Mouse (Mus musculus) forebrain, postnatal 0 days (tissue): Measurements from ENCODE around the gene Nudt3. TPM values are rescaled to one million over a fixed set of nuclear protein-coding genes. Genes with fewer than 3 reads are reported as not detected.
A peak's percentile ranks its signal among the peaks of the same experiment; 100 is the strongest.

ENCODE experiments used
- ATAC-seq: fragments of 200-750 bp; cut with Nextera tagmentation; 2 replicates; pipeline ENCODE4 v1.8.0; 2017; ENCODE audit warnings: mild to moderate bottlenecking, moderate library complexity
- DNase-seq: peaks from one replicate; pipeline ENCODE4 v3.0.0-alpha.2; 2015
- H3K27ac ChIP-seq: fragments of 300-500 bp; sonication (generic); 2 replicates; pipeline ENCODE4 v1.5.1; 2014; ENCODE audit warnings: low read depth, mild to moderate bottlenecking, antibody characterized with exemption, low read length, moderate library complexity, mixed read lengths
- H3K27me3 ChIP-seq: fragments of 300-500 bp; sonication (generic); 2 replicates; pipeline ENCODE4 v1.6.1; 2014; ENCODE audit warnings: mild to moderate bottlenecking, low read length, mixed read lengths; ENCODE audit not compliant: insufficient read depth
- H3K36me3 ChIP-seq: fragments of 300-500 bp; sonication (generic); 2 replicates; pipeline ENCODE4 v1.6.1; 2014; ENCODE audit warnings: mild to moderate bottlenecking, moderate library complexity; ENCODE audit not compliant: insufficient read depth
- H3K4me1 ChIP-seq: fragments of 300-500 bp; sonication (generic); 2 replicates; pipeline ENCODE4 v1.6.1; 2014; ENCODE audit warnings: antibody characterized with exemption; ENCODE audit not compliant: insufficient read depth
- H3K4me2 ChIP-seq: fragments of 300-500 bp; sonication (generic); 2 replicates; pipeline ENCODE4 v1.6.1; 2014; ENCODE audit warnings: low read depth, mild to moderate bottlenecking, moderate library complexity
- H3K4me3 ChIP-seq: fragments of 300-500 bp; sonication (generic); 2 replicates; pipeline ENCODE4 v1.5.1; 2014; ENCODE audit warnings: low read depth, low read length, mixed read lengths
- H3K9ac ChIP-seq: fragments of 300-500 bp; sonication (generic); 2 replicates; pipeline ENCODE4 v1.6.1; 2014; ENCODE audit warnings: mild to moderate bottlenecking
- H3K9me3 ChIP-seq: fragments of 300-500 bp; sonication (generic); 2 replicates; pipeline ENCODE4 v1.6.1; 2016; ENCODE audit warnings: low read length
- CTCF ChIP-seq: sonication (generic); IDR thresholded peaks from 2 replicates; pipeline ENCODE4 v1.5.1; 2016; ENCODE audit warnings: antibody characterized with exemption, control low read depth, low read depth
- WGBS: fragments of 180-500 bp; shearing (Covaris S2); extraction: QIAGEN DNeasy Blood & Tissue Kit; methylation state at CpG from one replicate; pipeline ENCODE4 v1.1.7; 2014; 5-methylcytosine and 5-hydroxymethylcytosine counted together
- polyA plus RNA-seq: library from polyadenylated mRNA; unstranded; fragments of >200 nt; fragmentation: Nextera tagmentation; extraction: Ambion mirVana; gene quantifications from 2 replicates; pipeline ENCODE4 v1.2.1, GENCODE M21; 2015
- total RNA-seq: library from RNA; depleted of rRNA; stranded (reverse); fragments of >200 nt; gene quantifications from 2 replicates; pipeline ENCODE4 v1.2.3, GENCODE M21; 2014

Gene Nudt3
- total and polyA plus RNA-seq, 2 experiments from 2014 or later: 249 to 329 TPM

DNA sequence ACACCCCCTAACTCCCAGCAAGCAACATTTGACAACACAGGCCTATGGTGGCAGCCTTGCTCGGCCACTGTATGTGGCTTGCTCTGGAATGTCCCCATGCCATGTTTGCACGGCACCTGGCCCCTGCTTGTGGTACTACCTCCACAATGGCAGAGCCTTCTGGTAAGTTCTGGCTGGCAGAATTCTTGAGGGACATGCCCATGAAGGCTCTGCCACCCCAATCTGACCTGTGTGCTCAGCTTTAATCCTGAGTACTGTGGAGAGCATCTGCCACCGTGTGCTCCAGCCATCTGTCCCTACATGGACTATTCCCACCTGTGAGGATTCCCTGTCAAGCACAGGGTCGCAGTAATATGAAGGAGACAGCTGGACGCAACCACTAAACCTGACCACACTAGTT is 22.4 kb downstream of the Nudt3 start:
- H3K36me3 ChIP-seq: peaks cover 9% of the 10 kb centered on the region; the same call in 1 of the 2 replicates
- H3K4me1 ChIP-seq: peaks cover 17% of the 10 kb centered on the region; the same call in 1 of the 2 replicates
- ATAC-seq (no peak), DNase-seq (no peak)
- H3K27me3 ChIP-seq: no peaks in the 10 kb centered on the region
- TF ChIP-seq CTCF: no peak
- H3K4me3 ChIP-seq: no peak overlapping the region
- 75% methylated on average over 5 of the region's 5 CpGs for WGBS
- H3K9me3 ChIP-seq: no peaks in the 10 kb centered on the region
- 0 out of 2 replicates have a peak overlapping the region, but pooled peaks have one; percentile 16 for H3K27ac ChIP-seq
- no peak overlapping the region for H3K4me2 ChIP-seq
- H3K9ac ChIP-seq: no peak overlapping the region

DNA sequence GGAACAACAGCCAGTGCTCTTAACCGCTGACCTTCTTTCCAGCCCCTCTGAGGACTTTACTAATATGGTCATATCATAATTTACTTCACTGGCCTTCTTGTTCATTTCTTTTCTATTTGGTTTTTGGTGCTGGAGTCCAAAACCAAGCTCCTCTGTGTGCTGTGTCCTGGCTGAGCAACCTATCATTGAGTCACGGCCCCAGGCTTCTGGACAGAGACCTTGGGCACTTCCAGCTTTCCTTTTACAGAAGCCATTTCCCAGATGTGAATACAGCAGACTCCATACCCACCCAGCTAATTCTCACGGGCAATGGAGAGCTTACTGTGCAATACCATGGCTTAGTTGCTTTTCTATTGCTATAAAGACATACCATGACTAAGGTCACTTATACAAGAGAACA is 23.0 kb downstream of the Nudt3 start:
- Histone ChIP-seq H3K9me3 (no peaks in the 10 kb centered on the region), H3K27me3 (no peaks in the 10 kb centered on the region), H3K4me2 (no peak overlapping the region), H3K4me1 (peaks cover 17% of the 10 kb centered on the region; the same call in 1 of the 2 replicates), H3K4me3 (no peak overlapping the region), H3K36me3 (peaks cover 15% of the 10 kb centered on the region; the same call in 1 of the 2 replicates), H3K27ac (no peak overlapping the region), H3K9ac (no peak overlapping the region)
- 84% methylated on average over 3 of the region's 3 CpGs for WGBS
- TF ChIP-seq CTCF: no peak
- DNase-seq (no peak), ATAC-seq (no peak)

DNA sequence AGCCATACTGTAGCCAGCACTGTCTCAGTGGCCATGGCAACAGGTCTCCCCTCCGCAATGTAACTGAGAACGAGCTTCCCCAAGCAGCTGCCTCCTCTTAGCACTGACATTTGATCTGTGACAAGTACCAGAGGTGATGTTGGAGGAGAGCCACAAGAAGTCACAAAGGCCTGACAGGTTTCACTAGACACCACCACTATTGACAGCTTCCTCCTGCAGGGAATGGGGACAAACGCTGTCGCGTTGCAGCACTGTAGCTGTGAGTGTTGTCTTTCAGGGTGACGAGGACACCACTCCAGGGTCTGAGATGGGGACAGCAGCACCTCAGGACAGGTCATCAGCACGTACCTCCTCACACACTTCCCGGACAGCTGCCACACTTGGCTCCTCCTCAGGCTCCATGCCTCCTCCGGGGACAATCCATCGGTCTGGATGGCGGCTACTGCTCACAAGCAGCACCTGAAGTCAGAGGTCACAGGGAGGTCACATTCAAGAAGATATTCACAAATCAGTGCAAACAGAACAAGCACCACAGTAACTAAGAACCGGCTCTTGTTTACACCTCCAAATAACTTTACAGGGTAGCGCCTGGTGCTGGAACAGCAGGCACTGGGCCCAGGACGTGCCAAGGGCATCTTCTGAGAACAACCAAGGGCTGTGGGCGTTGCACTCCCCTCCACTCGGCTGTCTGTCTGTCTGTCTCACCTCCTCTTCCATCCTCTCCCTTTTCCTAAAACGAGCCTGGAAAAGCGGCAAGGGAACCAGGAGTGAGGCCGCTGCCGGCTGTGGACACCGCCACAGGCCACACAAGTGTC is 26.7 kb downstream of the Nudt3 start:
- no peaks in the 10 kb centered on the region for H3K9me3 ChIP-seq
- DNase-seq (no peak), ATAC-seq (0 out of 2 replicates have a peak, but pooled peaks have one; percentile 10)
- no peak overlapping the region for H3K4me2 ChIP-seq
- H3K27me3 ChIP-seq: no peaks in the 10 kb centered on the region
- 83% methylated on average over 21 of the region's 21 CpGs for WGBS
- peaks cover 5% of the 10 kb centered on the region; the same call in 1 of the 2 replicates for H3K4me1 ChIP-seq
- peaks cover 42% of the 10 kb centered on the region for H3K36me3 ChIP-seq
- peak overlapping the region; percentile 15; the same call in 1 of the 2 replicates for H3K27ac ChIP-seq
- no peak overlapping the region for H3K4me3 ChIP-seq
- no peak for TF ChIP-seq CTCF
- H3K9ac ChIP-seq: no peak overlapping the region

DNA sequence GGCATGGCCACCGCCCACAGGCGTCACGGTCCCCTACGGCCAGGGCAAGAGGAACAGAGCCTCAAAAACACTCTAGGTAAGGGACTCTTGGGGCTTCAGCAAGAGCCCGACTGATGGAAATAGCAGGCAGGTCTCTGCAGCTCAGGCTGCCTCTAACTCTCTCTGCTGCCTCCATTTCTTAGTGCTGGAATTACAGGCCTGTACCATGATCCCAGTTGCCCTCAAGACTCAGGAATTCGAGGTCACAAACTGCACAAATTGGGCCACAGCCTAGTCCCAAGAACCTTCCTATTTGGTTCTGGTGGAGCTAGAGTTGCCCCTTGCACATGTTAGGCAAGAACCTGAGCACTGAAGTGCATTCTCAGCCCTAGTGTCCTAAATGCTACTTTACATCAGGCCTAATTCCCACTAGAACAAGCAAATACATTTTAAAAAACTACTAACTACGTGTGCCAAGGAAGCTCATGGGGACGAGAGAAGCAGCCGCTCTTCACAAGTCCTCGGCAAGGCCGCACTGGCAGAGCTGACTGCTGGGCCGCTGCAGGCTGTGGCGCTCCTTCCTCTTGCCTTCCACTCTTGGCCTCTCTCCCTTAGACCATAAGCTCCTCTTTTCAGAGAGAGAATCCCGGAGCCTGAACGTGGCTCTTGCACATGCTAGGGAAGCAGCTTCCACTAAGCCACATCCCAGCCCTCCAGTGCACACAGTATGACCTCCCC is 27.5 kb downstream of the Nudt3 start:
- H3K4me2 ChIP-seq: no peak overlapping the region
- TF ChIP-seq CTCF: 0 out of 2 replicates have a peak, but pooled peaks have one; percentile 18
- H3K9me3 ChIP-seq: no peaks in the 10 kb centered on the region
- peaks cover 3% of the 10 kb centered on the region; the same call in 1 of the 2 replicates for H3K4me1 ChIP-seq
- H3K4me3 ChIP-seq: no peak overlapping the region
- DNase-seq (no peak), ATAC-seq (peak; percentile 40; the same call in 1 of the 2 replicates)
- no peak overlapping the region for H3K27ac ChIP-seq
- peaks cover 49% of the 10 kb centered on the region for H3K36me3 ChIP-seq
- 73% methylated on average over 15 of the region's 15 CpGs for WGBS
- no peaks in the 10 kb centered on the region for H3K27me3 ChIP-seq
- H3K9ac ChIP-seq: no peak overlapping the region

DNA sequence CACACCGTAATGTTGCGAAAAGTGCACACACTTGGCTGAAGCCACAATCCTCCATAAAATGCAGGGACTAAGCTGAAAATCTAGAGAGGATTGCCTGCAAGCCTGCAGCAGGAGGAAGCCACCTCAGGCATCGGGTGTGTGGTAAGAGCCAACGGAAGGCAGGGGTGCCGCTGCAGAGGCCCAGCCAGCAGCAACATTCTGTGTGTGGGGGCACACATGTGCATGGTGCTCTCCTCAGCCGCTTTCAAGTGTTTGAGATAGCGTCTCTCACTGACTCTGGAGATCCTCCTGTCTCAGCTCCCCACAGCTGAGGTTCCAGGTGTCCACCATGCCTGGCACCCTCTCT is 30.8 kb downstream of the Nudt3 start:
- Histone ChIP-seq H3K9me3 (no peaks in the 10 kb centered on the region), H3K27ac (no peak overlapping the region), H3K9ac (no peak overlapping the region), H3K4me2 (no peak overlapping the region), H3K4me3 (no peak overlapping the region), H3K36me3 (peaks cover 65% of the 10 kb centered on the region), H3K4me1 (no peaks in the 10 kb centered on the region), H3K27me3 (no peaks in the 10 kb centered on the region)
- 96% methylated on average over 7 of the region's 7 CpGs for WGBS
- TF ChIP-seq CTCF: no peak
- DNase-seq (no peak), ATAC-seq (no peak)

DNA sequence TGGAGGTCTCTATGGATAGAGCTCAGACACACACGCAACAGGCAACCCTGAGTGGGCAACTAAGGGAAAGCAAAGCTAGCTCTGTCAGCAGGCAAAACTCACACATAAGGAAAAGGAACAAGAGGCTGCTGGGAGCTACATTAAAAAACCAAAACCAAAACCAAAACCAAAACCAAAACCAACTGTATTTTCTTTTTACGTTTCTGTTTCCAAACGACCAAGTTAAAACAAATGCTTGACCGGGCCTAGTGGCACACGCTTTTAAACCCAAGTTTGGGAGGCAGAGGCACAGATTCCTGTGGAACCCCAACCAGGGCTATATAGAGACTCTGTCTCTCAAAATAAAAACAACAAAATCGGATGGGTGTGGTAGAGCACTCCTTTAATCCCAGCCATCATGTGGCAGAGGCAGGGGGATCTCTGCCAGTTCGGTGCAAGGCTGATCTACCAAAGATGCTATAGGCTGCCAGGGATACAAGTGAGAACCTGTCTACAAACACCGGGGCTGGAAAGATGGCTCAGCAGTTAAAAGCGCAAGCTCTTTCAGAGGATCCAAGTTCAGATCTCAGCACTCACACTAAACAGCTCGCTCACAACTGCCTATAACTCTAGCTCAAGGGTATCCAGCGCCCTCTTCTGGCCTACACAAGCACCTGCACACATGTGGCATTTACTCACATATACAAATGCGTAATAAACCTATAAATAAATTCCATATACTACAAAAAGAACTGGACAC is 31.3 kb downstream of the Nudt3 start:
- Histone ChIP-seq H3K4me1 (no peaks in the 10 kb centered on the region), H3K27me3 (no peaks in the 10 kb centered on the region), H3K9ac (no peak overlapping the region), H3K9me3 (no peaks in the 10 kb centered on the region), H3K36me3 (peaks cover 65% of the 10 kb centered on the region), H3K27ac (no peak overlapping the region), H3K4me3 (no peak overlapping the region), H3K4me2 (no peak overlapping the region)
- ATAC-seq (no peak), DNase-seq (no peak)
- 91% methylated on average over 12 of the region's 12 CpGs for WGBS
- peak; percentile 36 for TF ChIP-seq CTCF
